Mouse (Mus musculus): ENCODE results near the gene Nrl. TPM values are rescaled to one million over a fixed set of nuclear protein-coding genes. Genes with fewer than 3 reads are reported as not detected.

Gene Nrl
- 0.25 and 0.51 TPM in 2 replicates for polyA plus RNA-seq (2012; rRNA removed)

GRCm38 (mm10) chr14:55524785-55525184 lies at the start of gene Nrl:
Nrl (minus strand) TSS chr14:55524981.

GRCm38 (mm10) chr14:55560202-55561073 lies 35.7 kb upstream of the Nrl start, which contains the start of gene A730061H03Rik:
A730061H03Rik (minus strand) TSS chr14:55560406.

GRCm38 (mm10) chr14:55559799-55560201 lies 35.0 kb upstream of the Nrl start, which contains the start of gene Dcaf11:
Dcaf11 (plus strand) TSS chr14:55560006.

GRCm38 (mm10) chr14:55540067-55540786 lies 15.4 kb upstream of the Nrl start, which contains the start of gene Pck2:
Pck2 (plus strand) TSS chr14:55540266.

GRCm38 (mm10) chr14:55510125-55510731 lies 14.6 kb downstream of the Nrl start, which contains the start of gene Cpne6:
Cpne6 (plus strand) TSS chr14:55510445.

GRCm38 (mm10) chr14:55490361-55491201 lies 34.2 kb downstream of the Nrl start, which contains the start of gene Carmil3:
Carmil3 (plus strand) TSS chr14:55490651.

GRCm38 (mm10) chr14:55478651-55479599 lies 45.9 kb downstream of the Nrl start, which contains the start of gene Dhrs4:
Dhrs4 (plus strand) TSS chr14:55478758.

Other genes with a start within 250 kb of the Nrl start
- gene Dhrs4, start 46.2 kb downstream of the Nrl start, polyA plus RNA-seq (2012; rRNA removed) = 33.2 and 44.9 TPM in 2 replicates
- gene Carmil3, start 34.3 kb downstream of the Nrl start, polyA plus RNA-seq (2012; rRNA removed) = 30.9 and 45.4 TPM in 2 replicates
- gene Cpne6, start 14.5 kb downstream of the Nrl start, polyA plus RNA-seq (2012; rRNA removed) = 0.11 and 0.29 TPM in 2 replicates
- 114 and 117 TPM in 2 replicates for gene Pck2, start 15.3 kb upstream of the Nrl start, polyA plus RNA-seq (2012; rRNA removed)
- 107 and 112 TPM in 2 replicates for gene Dcaf11, start 35.0 kb upstream of the Nrl start, polyA plus RNA-seq (2012; rRNA removed)
- gene A730061H03Rik, start 35.4 kb upstream of the Nrl start, polyA plus RNA-seq (2012; rRNA removed) = 1.3 and 2.9 TPM in 2 replicates
- gene Fitm1, start 50.6 kb upstream of the Nrl start, polyA plus RNA-seq (2012; rRNA removed) = 1.9 and 2.0 TPM in 2 replicates
- gene Psme1, start 53.1 kb upstream of the Nrl start, polyA plus RNA-seq (2012; rRNA removed) = 58.3 and 96.0 TPM in 2 replicates
- 19.9 and 28.3 TPM in 2 replicates for gene Emc9, start 60.3 kb upstream of the Nrl start, polyA plus RNA-seq (2012; rRNA removed)
- 46.8 and 51.0 TPM in 2 replicates for gene Psme2, start 66.1 kb upstream of the Nrl start, polyA plus RNA-seq (2012; rRNA removed)
- gene Rnf31, start 66.7 kb upstream of the Nrl start, polyA plus RNA-seq (2012; rRNA removed) = 42.3 and 49.7 TPM in 2 replicates
- 65.1 and 79.5 TPM in 2 replicates for gene Irf9, start 78.6 kb upstream of the Nrl start, polyA plus RNA-seq (2012; rRNA removed)
- gene Rec8, start 93.1 kb upstream of the Nrl start, polyA plus RNA-seq (2012; rRNA removed) = 6.2 and 9.8 TPM in 2 replicates
- 164 and 192 TPM in 2 replicates for gene Ipo4, start 111.0 kb upstream of the Nrl start, polyA plus RNA-seq (2012; rRNA removed)
- 26.7 and 33.9 TPM in 2 replicates for gene Gm49378, start 112.9 kb upstream of the Nrl start, polyA plus RNA-seq (2012; rRNA removed)
- 122 and 137 TPM in 2 replicates for gene Tm9sf1, start 118.8 kb upstream of the Nrl start, polyA plus RNA-seq (2012; rRNA removed)
- gene Tssk4, start 125.2 kb upstream of the Nrl start, polyA plus RNA-seq (2012; rRNA removed) = 0.90 and 1.4 TPM in 2 replicates
- 16.1 and 21.4 TPM in 2 replicates for gene Mdp1, start 135.5 kb upstream of the Nrl start, polyA plus RNA-seq (2012; rRNA removed)
- gene Gmpr2, start 147.0 kb upstream of the Nrl start, polyA plus RNA-seq (2012; rRNA removed) = 13.6 and 17.9 TPM in 2 replicates
- gene Nedd8, start 147.1 kb upstream of the Nrl start, polyA plus RNA-seq (2012; rRNA removed) = 199 and 293 TPM in 2 replicates
- gene Tinf2, start 156.8 kb upstream of the Nrl start, polyA plus RNA-seq (2012; rRNA removed) = 10.7 and 14.9 TPM in 2 replicates
- gene Tgm1, start 188.9 kb upstream of the Nrl start, polyA plus RNA-seq (2012; rRNA removed) = 1.5 and 1.9 TPM in 2 replicates
- 47.9 and 58.1 TPM in 2 replicates for gene Rabggta, start 197.3 kb upstream of the Nrl start, polyA plus RNA-seq (2012; rRNA removed)
- 42.0 and 65.0 TPM in 2 replicates for gene Dhrs1, start 220.7 kb upstream of the Nrl start, polyA plus RNA-seq (2012; rRNA removed)
- 14.0 and 19.1 TPM in 2 replicates for gene Nop9, start 220.7 kb upstream of the Nrl start, polyA plus RNA-seq (2012; rRNA removed)
- 1.9 TPM in 2 replicates for gene Cideb, start 233.5 kb upstream of the Nrl start, polyA plus RNA-seq (2012; rRNA removed)
- 0.84 and 1.5 TPM in 2 replicates for gene Ltb4r2, start 236.4 kb upstream of the Nrl start, polyA plus RNA-seq (2012; rRNA removed)
- 2.2 and 2.8 TPM in 2 replicates for gene Ltb4r1, start 241.0 kb upstream of the Nrl start, polyA plus RNA-seq (2012; rRNA removed)